Mouse (Mus musculus) CH12.LX (cell line): Measurements from ENCODE around the gene 1700025C18Rik. TPM values are rescaled to one million over a fixed set of nuclear protein-coding genes. Genes with fewer than 3 reads are reported as not detected.

Experiments used
- DNase-seq: peaks from one replicate; pipeline ENCODE4 v3.0.0-alpha.2; 2013; ENCODE audit errors: extremely low read depth
- H3K27ac ChIP-seq: 2 replicates; pipeline ENCODE4 v1.5.1; 2012; ENCODE audit warnings: low read depth, mild to moderate bottlenecking, control low read depth, moderate library complexity; ENCODE audit not compliant: insufficient read depth
- H3K27me3 ChIP-seq: replicated peaks from 2 replicates; pipeline ENCODE3; 2012; ENCODE audit warnings: inconsistent platforms
- H3K36me3 ChIP-seq, 2 experiments: replicated peaks in 1 of 2; 2 replicates each; pipeline versions ENCODE3 to v1.6.1; 2012; ENCODE audit warnings: inconsistent platforms in 1 of 2, low read length in 1 of 2, mild to moderate bottlenecking in 1 of 2, mixed read lengths in 1 of 2, moderate library complexity in 1 of 2; ENCODE audit not compliant: control insufficient read depth in 1 of 2, insufficient read depth in 1 of 2
- H3K4me1 ChIP-seq, 2 experiments: 2 replicates each; pipeline ENCODE4 v1.6.1; 2012; ENCODE audit warnings: inconsistent platforms in 1 of 2, moderate library complexity in 1 of 2; ENCODE audit not compliant: insufficient read depth in 2 of 2, control insufficient read depth in 1 of 2
- H3K4me2 ChIP-seq: 2 replicates; pipeline ENCODE4 v1.6.1; 2012; ENCODE audit warnings: low read depth, mild to moderate bottlenecking, control low read depth; ENCODE audit not compliant: poor library complexity, insufficient read depth, severe bottlenecking
- H3K4me3 ChIP-seq, 3 experiments: fragments of 150-350 bp in 1 of 3; sonication (generic) in 1 of 3; replicated peaks in 1 of 3; 2 replicates each; pipeline versions ENCODE3 to v1.5.1; 2011 to 2012; ENCODE audit warnings: low read depth in 2 of 3, low read length in 2 of 3, mild to moderate bottlenecking in 2 of 3, moderate library complexity in 2 of 3, control low read depth in 1 of 3, improper control_type of control experiment in 1 of 3, inconsistent platforms in 1 of 3, mixed read lengths in 1 of 3; ENCODE audit not compliant: poor library complexity in 1 of 3
- H3K79me2 ChIP-seq: replicated peaks from 2 replicates; pipeline ENCODE4 v1.6.1; 2012; ENCODE audit warnings: mild to moderate bottlenecking, moderate library complexity; ENCODE audit not compliant: control insufficient read depth, poor library complexity, insufficient read depth, severe bottlenecking; ENCODE audit errors: extremely low read depth
- H3K9ac ChIP-seq: 2 replicates; pipeline ENCODE4 v1.6.1; 2012; ENCODE audit warnings: low read depth, mild to moderate bottlenecking, control low read depth, moderate library complexity; ENCODE audit not compliant: insufficient read depth
- H3K9me3 ChIP-seq: replicated peaks from 2 replicates; pipeline ENCODE3; 2012; ENCODE audit warnings: low read length, inconsistent platforms, mixed read lengths
- BHLHE40 ChIP-seq: IDR thresholded peaks from 2 replicates; pipeline ENCODE4 v1.6.1; 2011; ENCODE audit warnings: mild to moderate bottlenecking, low read depth, low read length, improper control_type of control experiment
- CHD1 ChIP-seq: IDR thresholded peaks from 2 replicates; pipeline ENCODE4 v1.6.1; 2012; ENCODE audit warnings: low read depth, low read length, improper control_type of control experiment, inconsistent platforms
- CHD2 ChIP-seq: IDR thresholded peaks from 2 replicates; pipeline ENCODE4 v1.6.1; 2011; ENCODE audit warnings: low read length, improper control_type of control experiment
- E2F4 ChIP-seq: IDR thresholded peaks from 2 replicates; pipeline ENCODE4 v1.6.1; 2011; ENCODE audit warnings: low read depth, low read length, improper control_type of control experiment; ENCODE audit not compliant: insufficient replicate concordance
- EP300 ChIP-seq: IDR thresholded peaks from 2 replicates; pipeline ENCODE4 v1.6.1; 2011; ENCODE audit warnings: low read length, improper control_type of control experiment
- HCFC1 ChIP-seq: IDR thresholded peaks from 2 replicates; pipeline ENCODE4 v1.6.1; 2012; ENCODE audit warnings: low read depth, mild to moderate bottlenecking, inconsistent platforms, low read length, improper control_type of control experiment
- IRF4 ChIP-seq: IDR thresholded peaks from 2 replicates; pipeline ENCODE4 v1.6.1; 2014; ENCODE audit warnings: low read depth, mild to moderate bottlenecking, inconsistent platforms, low read length, improper control_type of control experiment
- KAT2A ChIP-seq: IDR thresholded peaks from 2 replicates; pipeline ENCODE4 v1.6.1; 2012; ENCODE audit warnings: low read length, improper control_type of control experiment, inconsistent platforms; ENCODE audit not compliant: insufficient replicate concordance
- MAX ChIP-seq: IDR thresholded peaks from 2 replicates; pipeline ENCODE4 v1.6.1; 2011; ENCODE audit warnings: low read length, improper control_type of control experiment
- MXI1 ChIP-seq: IDR thresholded peaks from 2 replicates; pipeline ENCODE4 v1.6.1; 2011; ENCODE audit warnings: mild to moderate bottlenecking, low read depth, low read length, improper control_type of control experiment
- MYC ChIP-seq: IDR thresholded peaks from 2 replicates; pipeline ENCODE4 v1.6.1; 2011; ENCODE audit warnings: low read depth, mild to moderate bottlenecking, improper control_type of control experiment, low read length
- NRF1 ChIP-seq: IDR thresholded peaks from 2 replicates; pipeline ENCODE4 v1.6.1; 2014; ENCODE audit warnings: low read depth, mild to moderate bottlenecking, inconsistent platforms, low read length, improper control_type of control experiment, moderate library complexity
- RAD21 ChIP-seq: IDR thresholded peaks from 2 replicates; pipeline ENCODE4 v1.6.1; 2011; ENCODE audit warnings: low read depth, mild to moderate bottlenecking, low read length, improper control_type of control experiment, moderate library complexity
- SIN3A ChIP-seq: IDR thresholded peaks from 2 replicates; pipeline ENCODE4 v1.6.1; 2012; ENCODE audit warnings: low read length, improper control_type of control experiment, inconsistent platforms
- UBTF ChIP-seq: IDR thresholded peaks from 2 replicates; pipeline ENCODE4 v1.6.1; 2012; ENCODE audit warnings: low read depth, mild to moderate bottlenecking, inconsistent platforms, low read length, improper control_type of control experiment, moderate library complexity
- USF1 ChIP-seq: IDR thresholded peaks from 2 replicates; pipeline ENCODE4 v1.6.1; 2014; ENCODE audit warnings: low read depth, mild to moderate bottlenecking, inconsistent platforms, low read length, improper control_type of control experiment
- ZC3H11A ChIP-seq: IDR thresholded peaks from 2 replicates; pipeline ENCODE4 v1.6.1; 2012; ENCODE audit warnings: low read depth, mild to moderate bottlenecking, inconsistent platforms, low read length, improper control_type of control experiment
- ZKSCAN1 ChIP-seq: IDR thresholded peaks from 2 replicates; pipeline ENCODE4 v1.6.1; 2012; ENCODE audit warnings: low read depth, inconsistent platforms, low read length, improper control_type of control experiment, borderline replicate concordance
- ZMIZ1 ChIP-seq: IDR thresholded peaks from 2 replicates; pipeline ENCODE4 v1.6.1; 2012; ENCODE audit warnings: low read depth, mild to moderate bottlenecking, inconsistent platforms, low read length, improper control_type of control experiment
- ZNF384 ChIP-seq: IDR thresholded peaks from 2 replicates; pipeline ENCODE4 v1.6.1; 2012; ENCODE audit warnings: low read depth, low read length, improper control_type of control experiment, inconsistent platforms
- dilution Hi-C: fragments of 300-500 bp; cut with MboI; formaldehyde crosslinking; loops from 2 replicates; pipeline ENCODE4 v1.14.3; 2020; ENCODE audit warnings: low sequenced_read_pairs; ENCODE audit not compliant: extremely low pct_unique_long_range_greater_than_20kb, extremely low pct_ligation_motif_present
- in situ Hi-C: fragments of 300-500 bp; cut with MboI; formaldehyde crosslinking; loops from 3 replicates; pipeline ENCODE4 v1.14.3; 2019; ENCODE audit warnings: low sequenced_read_pairs, low pct_ligation_motif_present, low pct_unique_long_range_greater_than_20kb, mixed read lengths
- polyA plus RNA-seq: library from polyadenylated mRNA; unstranded; fragments of >175 nt; gene quantifications from 2 replicates; pipeline ENCODE4 v1.2.1, GENCODE M21; 2012; ENCODE audit warnings: low read depth; ENCODE audit not compliant: insufficient read length
- total RNA-seq, 2 experiments: library from RNA; depleted of rRNA; stranded (reverse); fragments of 300-350 nt in 1 of 2; fragments of >200 nt in 1 of 2; gene quantifications; 2 replicates each; pipeline ENCODE4 v1.2.3; 2012 to 2014

1700025C18Rik gene
- total and polyA plus RNA-seq, 3 experiments: not detected

DNA sequence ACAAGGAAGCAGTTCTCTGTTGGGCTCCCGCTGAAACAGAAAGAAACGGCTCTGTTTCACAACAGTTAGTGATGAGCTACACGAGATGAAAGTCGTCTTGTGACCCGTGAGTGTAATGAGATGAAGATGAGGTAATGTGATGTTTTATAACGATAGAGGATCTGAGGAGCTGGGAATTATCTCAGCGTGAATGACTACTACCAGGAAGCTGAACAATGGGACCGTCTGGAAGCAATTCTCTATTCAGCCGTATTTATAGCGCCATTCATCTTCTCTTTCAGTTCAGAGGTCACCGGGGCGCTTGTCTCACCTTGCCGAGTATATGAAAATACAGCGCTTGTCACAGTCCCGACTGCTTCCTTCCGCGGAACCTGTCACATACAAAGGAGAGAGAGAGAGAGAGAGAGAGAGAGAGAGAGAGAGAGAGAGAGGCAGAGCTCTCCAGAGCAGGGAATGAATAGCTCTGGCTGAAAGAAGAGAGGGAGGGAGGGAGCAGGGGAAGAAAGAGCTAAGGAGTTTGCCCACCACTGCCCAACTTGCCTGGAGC lies 47.4 kb downstream of the 1700025C18Rik start:
- Histone ChIP-seq H3K27ac (no peak overlapping the region), H3K36me3 (no peaks in the 10 kb centered on the region), H3K4me1 (no peaks in the 10 kb centered on the region), H3K79me2 (no peaks in the 10 kb centered on the region), H3K9ac (no peak overlapping the region), H3K27me3 (no peaks in the 10 kb centered on the region), H3K9me3 (no peaks in the 10 kb centered on the region), H3K4me3 (no peak overlapping the region), H3K4me2 (peak overlapping the region; percentile 11; the same call in 1 of the 2 replicates)
- no peak for TF ChIP-seq NRF1
- peak; percentile 50; the same call in 1 of the 2 replicates for TF ChIP-seq BHLHE40
- DNase-seq: no peak
- dilution Hi-C loops (no loop called here), in situ Hi-C loops (no loop called here)

DNA sequence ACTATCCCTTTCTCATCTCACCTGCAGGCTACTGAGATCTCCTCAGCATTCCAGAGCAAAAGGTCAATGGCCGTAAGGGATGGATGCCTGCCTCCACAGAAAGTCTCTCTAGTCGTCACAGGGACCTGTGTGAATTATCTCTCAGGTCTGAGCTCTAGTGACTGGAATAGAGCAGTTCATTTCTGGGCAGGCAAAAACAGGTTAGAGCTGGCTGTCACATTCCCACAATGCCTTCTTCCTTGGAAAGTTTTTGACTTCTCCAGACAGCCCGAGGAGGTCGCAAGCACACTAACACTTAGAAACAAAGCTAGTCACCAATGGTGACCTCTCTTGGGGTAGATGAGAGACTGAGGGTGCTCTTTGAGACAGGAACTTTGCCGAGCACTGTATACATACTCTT lies 48.4 kb downstream of the 1700025C18Rik start:
- no peak overlapping the region for H3K9ac ChIP-seq
- no peak for DNase-seq
- H3K4me3 ChIP-seq: no peak overlapping the region
- no peaks in the 10 kb centered on the region for H3K9me3 ChIP-seq
- no peak overlapping the region for H3K27ac ChIP-seq
- no peaks in the 10 kb centered on the region for H3K79me2 ChIP-seq
- H3K27me3 ChIP-seq: no peaks in the 10 kb centered on the region
- TF ChIP-seq MXI1: no peak
- TF ChIP-seq CHD2: no peak
- no peak for TF ChIP-seq IRF4
- TF ChIP-seq SIN3A: no peak
- no peak for TF ChIP-seq KAT2A
- no peak for TF ChIP-seq MAX
- TF ChIP-seq ZMIZ1: no peak
- TF ChIP-seq USF1: no peak
- no peak for TF ChIP-seq ZKSCAN1
- TF ChIP-seq RAD21: no peak
- TF ChIP-seq ZNF384: no peak
- TF ChIP-seq HCFC1: no peak
- TF ChIP-seq EP300: no peak
- no peak for TF ChIP-seq CHD1
- no peak for TF ChIP-seq ZC3H11A
- no peak for TF ChIP-seq UBTF
- TF ChIP-seq MYC: no peak
- no peak for TF ChIP-seq E2F4
- TF ChIP-seq, all 38 proteins: peak for 0
- Histone ChIP-seq H3K4me1 (peaks cover 4 to 7% of the 10 kb centered on the region in 2 experiments), H3K36me3 (no peaks in the 10 kb centered on the region), H3K4me2 (no peak overlapping the region)
- in situ Hi-C loops (no loop called here), dilution Hi-C loops (no loop called here)
